15 mouse cellular contexts compared by ENCODE assay signal in the genomic region with DNA sequence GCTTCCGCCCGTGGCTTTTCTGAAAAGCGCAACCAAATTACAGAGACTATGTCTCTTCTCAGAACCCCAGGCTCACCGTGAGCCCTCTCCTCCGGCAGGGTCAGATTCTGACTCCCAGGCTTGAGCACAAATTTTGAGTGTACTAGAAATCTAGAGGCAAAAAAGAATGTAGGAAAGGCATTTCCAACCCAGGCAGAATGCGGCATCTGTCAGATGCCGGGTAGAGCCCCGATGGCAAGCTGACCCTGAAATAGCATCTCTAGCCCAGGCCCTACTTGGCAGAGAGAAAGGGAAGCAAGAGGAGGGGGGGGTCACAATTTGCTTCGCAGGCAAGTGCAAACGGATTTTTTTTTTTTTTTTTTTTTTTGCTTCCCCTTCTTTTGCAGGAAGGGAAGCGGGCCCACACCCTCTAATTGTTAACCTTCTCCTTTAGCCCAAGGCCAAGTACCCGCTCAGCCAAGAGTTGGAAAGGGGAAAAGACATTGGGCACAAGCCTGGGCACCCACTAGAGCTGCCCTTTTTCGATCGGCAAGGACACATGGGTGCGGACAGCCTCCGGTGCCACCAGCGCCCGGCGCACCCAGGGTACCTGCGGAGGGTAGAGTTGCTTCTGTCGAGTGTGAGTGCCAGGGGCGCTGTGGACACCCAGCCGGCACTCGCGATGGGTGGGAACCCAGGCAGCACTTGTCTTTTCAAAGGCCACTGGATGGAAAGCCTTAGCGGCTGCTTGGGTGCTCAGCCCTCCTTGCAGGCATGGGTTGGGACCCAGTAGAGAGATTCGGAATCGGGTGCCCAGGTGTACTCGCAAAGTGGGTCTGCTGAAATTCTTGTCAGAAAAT. TPM values are rescaled to one million over a fixed set of nuclear protein-coding genes. Genes with fewer than 3 reads are reported as not detected.
DNase-seq lines count a peak whose midpoint lies in the region; ATAC-seq and TF ChIP-seq lines count a peak whose summit lies in the region.
"Had no signal": no experiment of that assay in that cellular context is flagged by ENCODE, and none has a peak within 500 bp of the region (broad histone marks: within the 10 kb centered on the region; RNA-seq: fewer than 3 reads in every experiment).

No protein-coding gene starts in this region.

- peak; percentile 75 for DNase-seq in intestine, embryonic 14.5 days (ENCODE audit: low spot score)
- peak; percentile 49 for DNase-seq in forebrain, embryonic 10.5 days (ENCODE audit: extremely low spot score, low spot score)
- DNase-seq in liver, postnatal 0 days, result no peak
- DNase-seq in spleen, adult 18-20 months, result no peak
- DNase-seq: cerebellum, adult 2 months; gastrocnemius, postnatal 10 days; lung, postnatal 10 days had no signal

- H3K27ac ChIP-seq in intestine, embryonic 14.5 days (ENCODE audit: low read depth), result no peak overlapping the region
- H3K27ac ChIP-seq in intestine, embryonic 15.5 days, result no peak overlapping the region
- H3K27ac ChIP-seq in forebrain, embryonic 10.5 days, result peak overlapping the region; percentile 53
- no peak overlapping the region for H3K27ac ChIP-seq in hindbrain, embryonic 15.5 days (replicated peaks)
- H3K27ac ChIP-seq in neural tube, embryonic 12.5 days, result no peak overlapping the region
- no peak overlapping the region for H3K27ac ChIP-seq in liver, postnatal 0 days (ENCODE audit: low read depth)
- no peak overlapping the region for H3K27ac ChIP-seq in liver, embryonic 12.5 days

- no peak for TF ChIP-seq EP300 in liver, postnatal 0 days (IDR thresholded peaks at IDR 0.05; ENCODE audit: low read depth)

- H3K9ac ChIP-seq in intestine, embryonic 14.5 days (ENCODE audit: low read length), result no peak overlapping the region
- no peak overlapping the region for H3K9ac ChIP-seq in intestine, embryonic 15.5 days
- H3K9ac ChIP-seq in hindbrain, embryonic 15.5 days, result no peak overlapping the region
- no peak overlapping the region for H3K9ac ChIP-seq in neural tube, embryonic 12.5 days
- H3K9ac ChIP-seq in liver, postnatal 0 days (replicated peaks), result no peak overlapping the region
- no peak overlapping the region for H3K9ac ChIP-seq in liver, embryonic 12.5 days

- H3K27me3 ChIP-seq in intestine, embryonic 14.5 days (replicated peaks; ENCODE audit: control insufficient read depth, insufficient read depth, low read length), result peaks cover 100% of the 10 kb centered on the region
- peaks cover 95% of the 10 kb centered on the region for H3K27me3 ChIP-seq in intestine, embryonic 15.5 days (replicated peaks)
- H3K27me3 ChIP-seq in forebrain, embryonic 10.5 days (ENCODE audit: poor library complexity, severe bottlenecking), result peaks cover 100% of the 10 kb centered on the region
- H3K27me3 ChIP-seq in hindbrain, embryonic 15.5 days, result peaks cover 57% of the 10 kb centered on the region
- peaks cover 85% of the 10 kb centered on the region for H3K27me3 ChIP-seq in neural tube, embryonic 12.5 days (replicated peaks)
- peaks cover 99% of the 10 kb centered on the region for H3K27me3 ChIP-seq in liver, postnatal 0 days (ENCODE audit: insufficient read depth, low read length)
- peaks cover 100% of the 10 kb centered on the region for H3K27me3 ChIP-seq in liver, embryonic 12.5 days (replicated peaks)

- H3K4me2 ChIP-seq in intestine, embryonic 14.5 days (ENCODE audit: low read length), result no peak overlapping the region
- no peak overlapping the region for H3K4me2 ChIP-seq in intestine, embryonic 15.5 days (replicated peaks)
- peak overlapping the region; percentile 30 for H3K4me2 ChIP-seq in hindbrain, embryonic 15.5 days
- H3K4me2 ChIP-seq in neural tube, embryonic 12.5 days (replicated peaks), result no peak overlapping the region; the same call in 1 of the 2 replicates
- H3K4me2 ChIP-seq in liver, postnatal 0 days (ENCODE audit: low read depth, low read length), result no peak overlapping the region
- H3K4me2 ChIP-seq in liver, embryonic 12.5 days, result no peak overlapping the region

- WGBS in intestine, embryonic 14.5 days, result 1% methylated on average over 29 of the region's 29 CpGs
- 2% methylated on average over 29 of the region's 29 CpGs for WGBS in intestine, embryonic 15.5 days
- WGBS in forebrain, embryonic 10.5 days, result under 1% methylated on average over 29 of the region's 29 CpGs
- WGBS in hindbrain, embryonic 15.5 days, result 5% methylated on average over 29 of the region's 29 CpGs
- WGBS in neural tube, embryonic 12.5 days, result under 1% methylated on average over 29 of the region's 29 CpGs
- 2% methylated on average over 29 of the region's 29 CpGs for WGBS in liver, postnatal 0 days (ENCODE audit: insufficient replicate concordance)
- 3% methylated on average over 29 of the region's 29 CpGs for WGBS in liver, embryonic 12.5 days (ENCODE audit: insufficient replicate concordance)

- no peak for ATAC-seq in intestine, embryonic 14.5 days (replicated peaks; ENCODE audit: low FRiP score, low TSS enrichment, low read depth)
- ATAC-seq in intestine, embryonic 15.5 days, result no peak
- no peak for ATAC-seq in hindbrain, embryonic 15.5 days (ENCODE audit: low FRiP score, low read depth)
- ATAC-seq in neural tube, embryonic 12.5 days (ENCODE audit: low FRiP score, low read depth), result no peak
- ATAC-seq in liver, postnatal 0 days, result no peak
- no peak for ATAC-seq in liver, embryonic 12.5 days
- ATAC-seq: Patski had no signal

- H3K4me3 ChIP-seq in intestine, embryonic 14.5 days (ENCODE audit: low read depth, low read length), result no peak overlapping the region
- no peak overlapping the region for H3K4me3 ChIP-seq in intestine, embryonic 15.5 days (replicated peaks)
- peak overlapping the region; percentile 35 for H3K4me3 ChIP-seq in forebrain, embryonic 10.5 days
- H3K4me3 ChIP-seq in hindbrain, embryonic 15.5 days, result no peak overlapping the region
- peak overlapping the region; percentile 0; the same call in 1 of the 2 replicates for H3K4me3 ChIP-seq in neural tube, embryonic 12.5 days
- H3K4me3 ChIP-seq in liver, postnatal 0 days (ENCODE audit: low read depth, low read length), result no peak overlapping the region
- no peak overlapping the region for H3K4me3 ChIP-seq in liver, embryonic 12.5 days

- no peak for TF ChIP-seq CTCF in liver, postnatal 0 days (IDR thresholded peaks at IDR 0.05; ENCODE audit: low read depth)

- peaks cover 9% of the 10 kb centered on the region for H3K4me1 ChIP-seq in intestine, embryonic 14.5 days (replicated peaks; ENCODE audit: control insufficient read depth, insufficient read depth, low read length)
- H3K4me1 ChIP-seq in intestine, embryonic 15.5 days (replicated peaks), result peaks cover 12% of the 10 kb centered on the region
- H3K4me1 ChIP-seq in forebrain, embryonic 10.5 days, result peaks cover 96% of the 10 kb centered on the region
- H3K4me1 ChIP-seq in hindbrain, embryonic 15.5 days (replicated peaks), result peaks cover 23% of the 10 kb centered on the region
- H3K4me1 ChIP-seq in neural tube, embryonic 12.5 days, result peaks cover 22% of the 10 kb centered on the region
- H3K4me1 ChIP-seq in liver, postnatal 0 days (ENCODE audit: insufficient read depth), result 0 out of 2 replicates have a peak, but pooled peaks cover 3% of the 10 kb centered on the region
- H3K4me1 ChIP-seq in liver, embryonic 12.5 days, result peaks cover 5% of the 10 kb centered on the region; the same call in 1 of the 2 replicates

- H3K36me3 ChIP-seq in intestine, embryonic 14.5 days (ENCODE audit: control insufficient read depth, insufficient read depth, low read length), result no peaks in the 10 kb centered on the region
- H3K36me3 ChIP-seq in intestine, embryonic 15.5 days, result no peaks in the 10 kb centered on the region
- H3K36me3 ChIP-seq in forebrain, embryonic 10.5 days (replicated peaks), result no peaks in the 10 kb centered on the region
- no peaks in the 10 kb centered on the region for H3K36me3 ChIP-seq in hindbrain, embryonic 15.5 days
- no peaks in the 10 kb centered on the region for H3K36me3 ChIP-seq in neural tube, embryonic 12.5 days
- no peaks in the 10 kb centered on the region for H3K36me3 ChIP-seq in liver, postnatal 0 days (replicated peaks; ENCODE audit: insufficient read depth, low read length)
- no peaks in the 10 kb centered on the region for H3K36me3 ChIP-seq in liver, embryonic 12.5 days

- H3K9me3 ChIP-seq in intestine, embryonic 14.5 days (ENCODE audit: control insufficient read depth, low read length), result no peaks in the 10 kb centered on the region
- no peaks in the 10 kb centered on the region for H3K9me3 ChIP-seq in intestine, embryonic 15.5 days
- H3K9me3 ChIP-seq in forebrain, embryonic 10.5 days, result no peaks in the 10 kb centered on the region
- no peaks in the 10 kb centered on the region for H3K9me3 ChIP-seq in hindbrain, embryonic 15.5 days
- H3K9me3 ChIP-seq in neural tube, embryonic 12.5 days, result no peaks in the 10 kb centered on the region
- no peaks in the 10 kb centered on the region for H3K9me3 ChIP-seq in liver, postnatal 0 days (ENCODE audit: low read length)
- no peaks in the 10 kb centered on the region for H3K9me3 ChIP-seq in liver, embryonic 12.5 days (replicated peaks)

RNA-seq across cellular contexts. Expression of a gene that starts 5.1 kb away (rescaled TPM):
- polyA plus RNA-seq in intestine, embryonic 14.5 days (2014; fragmentation: Nextera tagmentation; extraction: Ambion mirVana), result 0.05 TPM in 1 of 2 replicates, not detected in the other
- not detected in 2 replicates for polyA plus RNA-seq in intestine, embryonic 15.5 days (2015; fragmentation: Nextera tagmentation; extraction: Ambion mirVana)
- polyA plus RNA-seq in forebrain, embryonic 10.5 days (2016; fragmentation: Nextera tagmentation; extraction: Ambion mirVana), result 4.2 and 4.3 TPM in 2 replicates
- 1.9 TPM in 2 replicates for polyA plus RNA-seq in hindbrain, embryonic 15.5 days (2015; fragmentation: Nextera tagmentation; extraction: Ambion mirVana)
- polyA plus RNA-seq in neural tube, embryonic 12.5 days (2016; fragmentation: Nextera tagmentation; extraction: Ambion mirVana), result 1.9 and 2.0 TPM in 2 replicates
- not detected in 2 replicates for polyA plus RNA-seq in liver, postnatal 0 days (2015; fragmentation: Nextera tagmentation; extraction: Ambion mirVana)
- not detected in 2 replicates for polyA plus RNA-seq in liver, embryonic 12.5 days (2016; fragmentation: Nextera tagmentation; extraction: Ambion mirVana)
- polyA plus RNA-seq: C2C12; heart, embryonic 14.5 days; kidney, embryonic 14.5 days; Patski had no signal

Comparison
In these comparisons a context has a peak if more than half of its experiments do, and no peak if none do; other contexts are left out.
1. DNase-seq: peak in intestine, embryonic 14.5 days (single experiment) and forebrain, embryonic 10.5 days (single experiment); none in liver, postnatal 0 days (single experiment) and spleen, adult 18-20 months (0 of 2).
2. H3K4me3 ChIP-seq: peak in forebrain, embryonic 10.5 days (single experiment) and neural tube, embryonic 12.5 days (single experiment); none in intestine, embryonic 14.5 days (single experiment), intestine, embryonic 15.5 days (single experiment), hindbrain, embryonic 15.5 days (single experiment), liver, postnatal 0 days (single experiment) and liver, embryonic 12.5 days (single experiment).